Mouse (Mus musculus): ENCODE data around the gene Hoxa9.
A peak's percentile ranks its signal among the peaks of the same experiment; 100 is the strongest.

Gene Hoxa9

GRCm38 (mm10) chr6:52245040-52245756 is 14.3 kb upstream of the Hoxa9 start:
- peak; percentile 41 for DNase-seq (ENCODE audit: low read depth, low spot score)

DNA sequence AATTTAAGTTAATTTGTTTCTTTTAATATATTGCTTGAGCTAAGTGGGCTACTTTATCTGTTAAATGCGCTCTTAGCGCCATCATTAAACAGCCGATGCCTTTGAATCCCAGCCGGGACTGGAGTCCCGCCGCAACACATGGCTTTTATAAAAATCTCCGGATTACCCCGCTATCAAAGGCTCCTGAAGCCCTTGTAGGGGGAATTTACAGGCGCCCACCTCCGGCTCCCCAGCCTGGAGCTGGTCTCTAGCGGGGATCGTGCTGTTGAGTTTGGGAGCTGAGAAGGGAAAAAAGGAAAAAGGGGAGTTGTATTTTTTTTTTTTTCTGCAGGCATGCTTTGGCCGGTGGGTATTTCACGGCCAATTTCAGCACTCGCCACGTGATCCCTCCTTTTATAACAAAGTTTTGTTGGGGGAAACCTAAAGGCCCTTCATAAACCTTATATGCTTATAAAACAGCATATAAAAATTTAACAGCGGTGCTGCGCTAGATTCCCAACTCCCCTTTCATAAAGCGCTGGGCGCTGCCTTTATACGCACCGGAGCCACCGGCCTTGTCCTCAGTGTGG is 13.7 kb upstream of the Hoxa9 start:
- DNase-seq (ENCODE audit: low read depth, low spot score): no peak

DNA sequence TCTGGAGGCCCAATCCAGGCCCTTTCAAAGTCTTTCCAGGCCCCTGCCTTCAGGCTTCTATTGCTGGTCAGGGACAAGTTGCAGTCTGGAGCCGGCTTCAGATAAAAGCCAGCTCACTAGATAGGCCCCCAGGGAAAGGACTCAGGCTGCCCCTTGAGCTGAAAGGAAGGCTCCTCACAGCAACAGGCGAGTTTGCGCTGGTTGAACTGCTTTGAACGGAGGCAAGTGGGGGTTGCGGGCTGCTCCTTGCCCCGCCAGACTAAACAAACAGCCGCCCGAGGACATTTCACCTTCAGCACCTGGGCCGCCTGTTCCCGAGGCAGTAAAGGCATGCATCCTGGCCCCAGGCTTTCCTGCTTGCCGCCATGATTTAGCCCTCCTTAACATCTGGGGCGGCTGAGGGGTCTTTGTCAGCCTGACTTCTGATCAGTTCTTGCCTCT is 12.8 kb upstream of the Hoxa9 start:
- no peak for DNase-seq (ENCODE audit: low read depth, low spot score)

- no peak for DNase-seq (ENCODE audit: low read depth, low spot score)
Measured at GRCm38 (mm10) chr6:52242801-52243332, 12.0 kb upstream of the Hoxa9 start.

DNA sequence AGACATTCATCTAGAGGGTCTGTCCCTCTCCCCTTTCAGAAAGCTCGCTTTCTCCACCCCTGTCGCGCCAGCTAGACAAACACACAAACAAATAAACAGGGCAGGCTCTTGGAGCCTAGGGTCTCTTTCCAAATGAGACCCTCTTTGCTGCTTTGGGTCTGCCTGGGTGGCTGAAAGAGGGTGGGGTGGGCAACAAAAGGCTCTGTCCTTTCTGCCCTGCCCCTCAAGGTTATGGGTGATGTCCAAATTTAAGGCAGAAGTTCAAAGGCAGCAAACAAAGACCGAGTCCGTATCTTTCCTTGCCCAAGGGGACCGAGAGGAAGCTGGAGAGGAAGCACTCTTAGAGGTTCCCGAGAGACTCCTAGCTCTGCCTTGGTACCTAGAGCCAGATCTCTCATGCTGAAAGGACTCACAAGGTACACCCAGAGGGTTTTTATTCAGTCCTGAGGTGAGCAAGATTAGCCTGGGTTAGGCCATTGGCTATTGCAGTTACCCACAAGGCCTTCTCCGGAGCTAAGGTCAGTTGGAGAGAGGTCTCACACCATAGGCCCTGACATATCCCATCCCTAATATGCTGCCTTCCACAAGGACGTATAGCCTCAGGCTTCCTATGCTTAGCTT is 10.2 kb upstream of the Hoxa9 start:
- DNase-seq (ENCODE audit: low read depth, low spot score): no peak

- peak; percentile 90 for DNase-seq (ENCODE audit: low read depth, low spot score)
Measured at GRCm38 (mm10) chr6:52240389-52241000, 9.6 kb upstream of the Hoxa9 start, which contains the start of gene Hoxa10. Hoxa10 (minus strand) TSS chr6:52240854.

GRCm38 (mm10) chr6:52239625-52240388 is 8.9 kb upstream of the Hoxa9 start:
- DNase-seq (ENCODE audit: low read depth, low spot score): no peak

DNA sequence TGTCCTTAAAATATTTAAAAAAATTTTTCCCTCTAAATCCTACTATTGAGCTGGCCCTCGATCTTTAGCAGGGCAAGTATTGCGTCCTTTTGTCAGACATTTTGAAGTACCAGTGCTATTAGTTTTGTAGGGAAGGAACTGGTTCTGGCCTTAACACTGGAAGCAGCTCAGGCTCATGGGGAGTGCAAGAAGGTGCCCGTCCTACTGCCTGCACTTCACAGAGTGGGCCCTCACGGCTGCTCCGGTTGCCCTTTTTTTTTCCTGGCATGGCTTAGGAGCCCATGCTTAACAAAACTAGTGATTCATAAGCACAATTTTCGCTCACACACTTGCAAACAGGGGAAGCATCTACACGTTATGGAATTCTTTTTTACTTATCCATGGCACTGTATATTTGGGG is 8.1 kb upstream of the Hoxa9 start:
- DNase-seq (ENCODE audit: low read depth, low spot score): no peak

DNA sequence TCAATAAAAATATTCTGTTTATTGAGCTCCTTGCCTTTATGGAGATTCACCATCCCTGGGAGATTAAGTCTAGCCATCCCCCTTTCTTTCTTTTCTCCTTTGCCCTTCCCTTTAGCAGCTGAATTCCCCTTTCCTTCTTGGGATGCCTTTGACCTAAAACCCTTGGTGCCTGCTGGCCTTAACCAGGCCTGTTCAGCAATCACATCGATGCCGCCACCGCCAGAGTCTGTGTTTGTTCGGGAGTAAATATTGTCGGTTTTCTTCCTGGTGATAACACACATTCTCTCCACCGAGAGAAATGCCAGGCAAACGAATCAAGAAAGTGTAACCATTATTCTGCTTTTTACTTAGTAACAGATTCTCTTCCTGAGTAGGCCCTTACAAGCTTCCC is 7.3 kb upstream of the Hoxa9 start:
- DNase-seq (ENCODE audit: low read depth, low spot score): no peak

DNA sequence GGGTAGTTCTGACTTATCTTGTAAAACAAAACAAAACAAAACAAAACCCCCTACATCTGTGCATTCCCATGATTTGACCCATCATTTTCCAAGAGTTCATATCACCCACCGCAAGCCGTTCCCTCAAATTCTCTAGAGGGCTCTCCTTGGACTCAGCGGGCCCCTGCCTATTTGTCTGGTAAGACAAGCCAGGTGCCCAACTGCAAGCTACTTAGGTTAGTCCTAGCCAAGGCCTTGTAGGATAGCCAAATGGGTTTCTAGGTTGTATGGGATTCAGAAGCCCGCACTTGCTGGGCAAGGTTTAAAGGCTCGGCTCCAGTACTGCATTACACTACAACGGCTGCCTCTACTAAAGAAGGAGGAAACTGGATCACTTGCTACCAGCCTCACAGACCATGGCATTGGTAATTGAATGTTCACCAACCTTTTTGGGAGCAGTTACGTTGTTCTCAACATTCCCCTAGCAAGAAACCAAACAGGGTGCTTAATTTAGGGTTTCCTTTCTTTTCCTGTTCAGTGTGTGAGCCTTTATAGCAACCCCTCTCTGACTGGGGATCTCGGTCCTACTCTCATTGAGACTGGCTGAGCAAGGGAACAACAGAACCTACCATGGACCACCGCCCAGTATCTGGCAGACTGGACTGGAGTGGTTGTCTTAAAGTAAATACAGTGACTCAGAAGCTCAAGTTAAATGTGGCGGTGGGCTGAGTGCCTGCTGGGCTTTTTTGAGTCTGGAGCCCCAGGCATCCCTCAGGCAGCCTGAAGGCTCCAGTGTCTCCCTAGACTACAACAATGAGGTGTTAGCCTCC is 6.7 kb upstream of the Hoxa9 start:
- DNase-seq (ENCODE audit: low read depth, low spot score): no peak

- DNase-seq (ENCODE audit: low read depth, low spot score): no peak
Measured at GRCm38 (mm10) chr6:52236806-52237205, 5.9 kb upstream of the Hoxa9 start.

DNA sequence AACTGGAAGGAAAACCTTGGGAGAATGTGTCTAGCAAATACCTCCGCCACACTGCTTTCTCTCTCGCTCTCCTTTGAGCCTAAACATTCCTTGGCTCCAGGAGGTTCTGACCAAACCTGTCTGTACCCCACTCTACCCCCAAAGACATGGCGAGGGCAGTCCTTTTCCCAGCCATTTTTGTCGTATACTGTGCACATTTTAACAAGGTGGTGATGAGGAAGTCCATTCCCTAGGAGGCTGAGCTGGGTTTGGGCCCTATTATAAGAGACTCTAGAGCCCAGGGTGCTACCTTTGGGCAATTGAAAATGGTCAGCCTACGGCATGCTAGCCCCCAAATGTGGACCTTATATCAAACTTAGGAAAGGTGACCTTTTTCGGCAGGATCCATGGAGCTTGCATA is 5.0 kb upstream of the Hoxa9 start:
- DNase-seq (ENCODE audit: low read depth, low spot score): no peak

DNA sequence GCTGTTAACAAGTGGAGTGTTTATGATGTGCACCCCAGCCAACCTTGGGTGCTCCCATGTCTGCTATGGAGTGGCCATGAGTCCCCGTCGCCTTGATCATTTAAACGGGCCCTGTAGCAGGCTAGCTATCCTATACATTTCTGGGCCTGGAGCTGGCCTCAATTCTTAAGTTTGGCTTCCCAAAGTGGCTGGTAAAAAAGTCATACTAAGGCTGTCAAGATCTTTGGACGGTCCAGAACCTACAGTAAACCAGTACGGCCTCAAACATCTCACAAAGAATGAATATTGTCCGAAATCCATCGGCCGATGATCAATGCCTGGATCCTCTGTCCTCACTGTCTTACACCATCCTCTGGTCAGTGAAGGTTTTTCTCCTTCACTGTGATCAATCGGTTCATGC is 4.4 kb upstream of the Hoxa9 start:
- DNase-seq (ENCODE audit: low read depth, low spot score): no peak

DNA sequence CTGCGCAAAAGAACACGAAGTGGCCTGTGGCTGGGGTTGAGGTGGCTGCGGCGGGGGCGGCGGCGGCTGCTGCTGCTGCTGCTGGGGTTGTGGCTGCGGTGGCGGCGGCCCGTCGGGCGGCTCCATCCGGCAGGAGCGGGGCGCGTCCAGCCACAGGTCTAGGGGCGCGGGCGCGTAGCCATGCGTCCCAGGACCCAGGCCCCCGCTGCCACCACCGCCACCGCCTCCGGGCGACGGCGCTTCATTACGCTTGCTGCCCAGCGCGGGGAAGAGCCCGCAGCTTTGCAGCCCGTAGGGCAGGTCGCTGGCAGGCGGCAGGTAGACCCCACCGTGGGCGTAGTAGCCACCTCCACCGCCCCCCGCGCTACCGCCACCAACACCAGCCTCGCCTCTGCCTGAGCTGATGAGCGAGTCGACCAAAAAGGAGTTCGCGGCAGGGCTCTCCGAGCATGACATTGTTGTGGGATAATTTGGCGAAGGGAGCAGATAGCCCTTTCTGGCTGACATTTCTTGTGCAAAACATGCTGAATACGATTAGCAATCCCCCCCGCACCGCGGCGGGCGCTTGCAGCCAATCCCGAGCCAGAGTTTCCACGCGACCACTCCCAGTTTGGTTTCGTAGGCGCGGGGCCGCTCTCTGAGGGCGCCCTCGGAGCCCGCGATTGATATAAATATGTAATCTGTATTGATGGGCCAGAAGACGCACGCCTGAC is 3.7 kb upstream of the Hoxa9 start:
- no peak for DNase-seq (ENCODE audit: low read depth, low spot score)

- peak; percentile 51 for DNase-seq (ENCODE audit: low read depth, low spot score)
Measured at GRCm38 (mm10) chr6:52233546-52234427, 2.9 kb upstream of the Hoxa9 start.

GRCm38 (mm10) chr6:52232984-52233545 is 2.2 kb upstream of the Hoxa9 start:
- no peak for DNase-seq (ENCODE audit: low read depth, low spot score)

DNA sequence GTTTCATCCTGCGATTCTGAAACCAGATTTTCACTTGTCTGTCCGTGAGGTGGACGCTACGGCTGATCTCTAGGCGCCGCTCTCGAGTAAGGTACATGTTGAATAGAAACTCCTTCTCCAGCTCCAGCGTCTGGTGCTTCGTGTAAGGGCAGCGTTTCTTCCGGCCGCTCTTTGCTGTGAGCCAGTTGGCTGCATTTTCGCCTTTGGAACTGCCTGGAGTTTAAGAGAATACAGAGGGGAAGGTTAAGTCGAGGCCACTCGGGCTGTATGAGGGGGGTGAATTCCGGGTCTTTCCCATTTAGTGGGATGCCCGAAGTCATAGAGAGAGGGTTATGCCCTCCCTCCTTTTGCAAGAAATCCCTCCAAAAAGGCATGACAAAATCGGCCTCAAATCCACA is 1.7 kb upstream of the Hoxa9 start:
- DNase-seq (ENCODE audit: low read depth, low spot score): peak; percentile 43

GRCm38 (mm10) chr6:52231885-52232567 is 1.1 kb upstream of the Hoxa9 start:
- DNase-seq (ENCODE audit: low read depth, low spot score): no peak
